Mouse (Mus musculus): ENCODE data around the gene Smpd1.

Smpd1 gene

GRCm38 (mm10) chr7:105554212-105554942, at the start of gene Smpd1:
Gene Smpd1, plus strand, starts transcription at chr7:105554360.
- peak; percentile 86 for DNase-seq (ENCODE audit: low spot score)

- no peak for DNase-seq (ENCODE audit: low spot score)
Measured at GRCm38 (mm10) chr7:105507257-105507656, 46.9 kb upstream of the Smpd1 start.

- DNase-seq (ENCODE audit: low spot score): no peak
Measured at GRCm38 (mm10) chr7:105510143-105510542, 44.0 kb upstream of the Smpd1 start.

- DNase-seq (ENCODE audit: low spot score): no peak
Measured at GRCm38 (mm10) chr7:105513845-105514291, 40.3 kb upstream of the Smpd1 start.

GRCm38 (mm10) chr7:105514561-105514960, 39.6 kb upstream of the Smpd1 start:
- no peak for DNase-seq (ENCODE audit: low spot score)

GRCm38 (mm10) chr7:105515178-105515577, 39.0 kb upstream of the Smpd1 start:
- peak; percentile 57 for DNase-seq (ENCODE audit: low spot score)

- no peak for DNase-seq (ENCODE audit: low spot score)
Measured at GRCm38 (mm10) chr7:105516669-105517360, 37.3 kb upstream of the Smpd1 start.

- no peak for DNase-seq (ENCODE audit: low spot score)
Measured at GRCm38 (mm10) chr7:105519336-105519735, 34.8 kb upstream of the Smpd1 start.

- DNase-seq (ENCODE audit: low spot score): no peak
Measured at GRCm38 (mm10) chr7:105519771-105520170, 34.4 kb upstream of the Smpd1 start.

GRCm38 (mm10) chr7:105520201-105520600, 34.0 kb upstream of the Smpd1 start:
- peak; percentile 48 for DNase-seq (ENCODE audit: low spot score)

- no peak for DNase-seq (ENCODE audit: low spot score)
Measured at GRCm38 (mm10) chr7:105524222-105524621, 29.9 kb upstream of the Smpd1 start.

GRCm38 (mm10) chr7:105527306-105527937, 26.7 kb upstream of the Smpd1 start:
- DNase-seq (ENCODE audit: low spot score): peak; percentile 74

GRCm38 (mm10) chr7:105528094-105528493, 26.1 kb upstream of the Smpd1 start:
- DNase-seq (ENCODE audit: low spot score): peak; percentile 37

GRCm38 (mm10) chr7:105534162-105534561, 20.0 kb upstream of the Smpd1 start:
- DNase-seq (ENCODE audit: low spot score): peak; percentile 46

GRCm38 (mm10) chr7:105545986-105546385, 8.2 kb upstream of the Smpd1 start:
- DNase-seq (ENCODE audit: low spot score): no peak

GRCm38 (mm10) chr7:105547970-105548369, 6.2 kb upstream of the Smpd1 start:
- DNase-seq (ENCODE audit: low spot score): no peak

- peak; percentile 71 for DNase-seq (ENCODE audit: low spot score)
Measured at GRCm38 (mm10) chr7:105549035-105549434, 5.1 kb upstream of the Smpd1 start.

- no peak for DNase-seq (ENCODE audit: low spot score)
Measured at GRCm38 (mm10) chr7:105553456-105554211, 526 bp upstream of the Smpd1 start.

- DNase-seq (ENCODE audit: low spot score): no peak
Measured at GRCm38 (mm10) chr7:105555571-105555970, 1.4 kb downstream of the Smpd1 start.

- no peak for DNase-seq (ENCODE audit: low spot score)
Measured at GRCm38 (mm10) chr7:105556406-105556805, 2.2 kb downstream of the Smpd1 start.

GRCm38 (mm10) chr7:105557671-105558070, 3.5 kb downstream of the Smpd1 start:
- DNase-seq (ENCODE audit: low spot score): no peak

- no peak for DNase-seq (ENCODE audit: low spot score)
Measured at GRCm38 (mm10) chr7:105559016-105559415, 4.9 kb downstream of the Smpd1 start.
